Mouse (Mus musculus): ENCODE data around the gene Tnn. TPM values are rescaled to one million over a fixed set of nuclear protein-coding genes. Genes with fewer than 3 reads are reported as not detected.

Gene Tnn
- polyA plus RNA-seq, 1 experiment: 5.2 TPM

GRCm38 (mm10) chr1:160052556-160053315 lies 100.6 kb downstream of the Tnn start:
- no peaks in the 10 kb centered on the region for H3K36me3 ChIP-seq (ENCODE audit: control insufficient read depth, insufficient read depth, low read length)
- TF ChIP-seq CTCF (conservative IDR thresholded peaks at IDR 0.05; ENCODE audit: insufficient read depth, insufficient read length, low read depth, low read length): no peak
- 91% methylated on average over 2 of the region's 2 CpGs for WGBS
- peaks cover 14% of the 10 kb centered on the region for H3K4me1 ChIP-seq (ENCODE audit: control insufficient read depth, insufficient read depth, low read length)
- H3K4me3 ChIP-seq (ENCODE audit: insufficient read depth, low read depth, low read length): no peak overlapping the region
- no peak overlapping the region for H3K27ac ChIP-seq (ENCODE audit: insufficient read depth, low read depth, low read length)
- no peak for DNase-seq
- no peaks in the 10 kb centered on the region for H3K27me3 ChIP-seq (replicated peaks; ENCODE audit: control insufficient read depth, insufficient read depth, low read length)

DNA sequence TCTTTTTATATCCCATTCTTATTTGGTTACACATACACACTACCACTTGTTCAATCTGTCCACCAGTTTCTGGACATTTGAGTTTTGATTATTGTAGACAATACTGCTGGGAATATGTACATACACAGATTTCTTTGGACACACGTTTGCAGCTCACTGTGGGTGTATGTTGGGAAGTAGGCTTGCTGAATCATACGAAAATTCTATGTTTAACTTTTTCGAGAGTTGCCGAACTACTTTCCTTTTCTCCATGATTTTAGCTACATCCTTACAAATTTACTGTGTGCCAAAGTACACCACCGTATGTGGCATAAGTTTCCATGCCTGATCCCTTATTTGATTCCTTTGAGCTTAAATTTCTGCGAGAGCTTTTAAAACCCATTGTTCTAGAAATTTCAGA lies 102.5 kb downstream of the Tnn start:
- TF ChIP-seq CTCF (conservative IDR thresholded peaks at IDR 0.05; ENCODE audit: insufficient read depth, insufficient read length, low read depth, low read length) (no peak), POLR2A (IDR thresholded peaks at IDR 0.05; ENCODE audit: low read depth, low read length) (no peak)
- WGBS: 95% methylated on average over 6 of the region's 6 CpGs

DNA sequence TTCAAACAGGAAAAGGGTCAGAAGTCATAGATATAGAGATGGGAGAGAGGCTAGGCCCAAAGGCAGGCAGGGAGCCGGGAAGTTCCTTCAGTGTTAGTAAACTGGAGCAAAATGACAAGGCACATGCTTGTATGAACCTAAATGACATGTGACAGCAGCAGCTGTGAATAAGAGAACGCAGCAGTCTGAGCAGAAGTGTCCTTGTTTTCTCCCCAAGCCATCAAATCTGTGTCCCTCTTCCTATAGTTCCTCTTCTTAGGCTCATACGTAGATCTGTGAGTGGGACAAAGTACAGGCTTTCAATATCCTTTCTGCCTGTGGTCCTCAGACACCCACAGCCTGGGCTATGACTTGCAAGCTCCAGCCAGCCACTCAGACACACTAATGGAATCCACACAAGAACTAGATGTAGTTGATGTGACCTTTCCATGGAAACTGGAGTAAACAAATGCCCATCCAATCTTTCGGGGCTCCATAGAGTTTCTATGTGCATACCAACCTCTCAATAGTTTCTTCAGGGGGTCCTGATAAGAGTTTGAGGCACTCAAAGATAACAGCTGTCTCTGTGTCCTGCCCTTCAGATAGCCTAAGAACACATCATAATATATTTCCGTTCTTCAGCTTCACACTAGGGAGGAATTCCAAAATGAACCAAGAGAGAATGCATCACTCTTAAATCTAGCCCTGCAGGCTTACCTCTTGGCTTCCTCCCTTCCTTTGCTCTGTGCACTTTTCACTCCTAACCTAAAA lies 104.1 kb downstream of the Tnn start:
- peaks cover 11% of the 10 kb centered on the region for H3K4me1 ChIP-seq (ENCODE audit: control insufficient read depth, insufficient read depth, low read length)
- H3K27ac ChIP-seq (ENCODE audit: insufficient read depth, low read depth, low read length): 0 out of 2 replicates have a peak overlapping the region, but pooled peaks have one; percentile 20
- 62% methylated on average over 5 of the region's 5 CpGs for WGBS

More for the DNA sequence above, 102.5 kb downstream of the Tnn start:
- no peaks in the 10 kb centered on the region for H3K27me3 ChIP-seq (replicated peaks; ENCODE audit: control insufficient read depth, insufficient read depth, low read length)
- H3K4me1 ChIP-seq (ENCODE audit: control insufficient read depth, insufficient read depth, low read length): peaks cover 11% of the 10 kb centered on the region
- H3K4me3 ChIP-seq (ENCODE audit: insufficient read depth, low read depth, low read length): no peak overlapping the region
- no peak for DNase-seq
- no peak overlapping the region for H3K27ac ChIP-seq (ENCODE audit: insufficient read depth, low read depth, low read length)
- H3K36me3 ChIP-seq (ENCODE audit: control insufficient read depth, insufficient read depth, low read length): no peaks in the 10 kb centered on the region

GRCm38 (mm10) chr1:160047481-160047931 lies 105.9 kb downstream of the Tnn start:
- DNase-seq: no peak
- no peak for TF ChIP-seq POLR2A (IDR thresholded peaks at IDR 0.05; ENCODE audit: low read depth, low read length)
- TF ChIP-seq CTCF (conservative IDR thresholded peaks at IDR 0.05; ENCODE audit: insufficient read depth, insufficient read length, low read depth, low read length): no peak
- Histone ChIP-seq H3K27ac (ENCODE audit: insufficient read depth, low read depth, low read length) (no peak overlapping the region), H3K4me1 (ENCODE audit: control insufficient read depth, insufficient read depth, low read length) (peaks cover 9% of the 10 kb centered on the region; the same call in 1 of the 2 replicates), H3K4me3 (ENCODE audit: insufficient read depth, low read depth, low read length) (no peak overlapping the region), H3K36me3 (ENCODE audit: control insufficient read depth, insufficient read depth, low read length) (no peaks in the 10 kb centered on the region), H3K27me3 (replicated peaks; ENCODE audit: control insufficient read depth, insufficient read depth, low read length) (no peaks in the 10 kb centered on the region)
- 77% methylated on average over 7 of the region's 7 CpGs for WGBS

More for the DNA sequence above, 104.1 kb downstream of the Tnn start:
- Histone ChIP-seq H3K4me3 (ENCODE audit: insufficient read depth, low read depth, low read length) (no peak overlapping the region), H3K36me3 (ENCODE audit: control insufficient read depth, insufficient read depth, low read length) (no peaks in the 10 kb centered on the region), H3K27me3 (replicated peaks; ENCODE audit: control insufficient read depth, insufficient read depth, low read length) (no peaks in the 10 kb centered on the region)
- TF ChIP-seq CTCF (conservative IDR thresholded peaks at IDR 0.05; ENCODE audit: insufficient read depth, insufficient read length, low read depth, low read length): no peak
- TF ChIP-seq POLR2A (IDR thresholded peaks at IDR 0.05; ENCODE audit: low read depth, low read length): no peak
- no peak for DNase-seq

DNA sequence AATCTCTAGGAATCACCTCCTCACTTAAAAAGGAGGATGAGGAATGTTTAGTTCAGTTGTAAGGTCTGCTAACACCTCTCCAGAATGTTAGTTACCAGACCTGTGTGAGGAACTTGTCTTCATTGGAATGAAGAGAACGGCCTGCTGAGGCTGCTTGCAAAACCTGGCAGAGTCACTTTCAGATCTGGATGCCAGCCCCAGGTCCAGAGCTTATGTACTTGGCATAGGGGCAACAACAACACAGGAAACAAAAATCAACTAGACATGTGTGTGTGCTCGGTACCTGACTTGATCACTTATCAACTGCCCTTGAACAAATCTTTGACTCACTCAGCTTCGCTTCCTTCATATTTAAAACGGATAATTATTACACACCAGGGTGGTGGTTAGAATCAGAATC lies 106.6 kb downstream of the Tnn start:
- DNase-seq: peak; percentile 32
- no peaks in the 10 kb centered on the region for H3K36me3 ChIP-seq (ENCODE audit: control insufficient read depth, insufficient read depth, low read length)
- no peaks in the 10 kb centered on the region for H3K27me3 ChIP-seq (replicated peaks; ENCODE audit: control insufficient read depth, insufficient read depth, low read length)
- TF ChIP-seq CTCF (conservative IDR thresholded peaks at IDR 0.05; ENCODE audit: insufficient read depth, insufficient read length, low read depth, low read length): no peak
- TF ChIP-seq POLR2A (IDR thresholded peaks at IDR 0.05; ENCODE audit: low read depth, low read length): no peak
- H3K4me1 ChIP-seq (ENCODE audit: control insufficient read depth, insufficient read depth, low read length): peaks cover 9% of the 10 kb centered on the region; the same call in 1 of the 2 replicates
- no peak overlapping the region for H3K4me3 ChIP-seq (ENCODE audit: insufficient read depth, low read depth, low read length)
- WGBS: 60% methylated on average over 4 of the region's 4 CpGs
- H3K27ac ChIP-seq (ENCODE audit: insufficient read depth, low read depth, low read length): no peak overlapping the region

DNA sequence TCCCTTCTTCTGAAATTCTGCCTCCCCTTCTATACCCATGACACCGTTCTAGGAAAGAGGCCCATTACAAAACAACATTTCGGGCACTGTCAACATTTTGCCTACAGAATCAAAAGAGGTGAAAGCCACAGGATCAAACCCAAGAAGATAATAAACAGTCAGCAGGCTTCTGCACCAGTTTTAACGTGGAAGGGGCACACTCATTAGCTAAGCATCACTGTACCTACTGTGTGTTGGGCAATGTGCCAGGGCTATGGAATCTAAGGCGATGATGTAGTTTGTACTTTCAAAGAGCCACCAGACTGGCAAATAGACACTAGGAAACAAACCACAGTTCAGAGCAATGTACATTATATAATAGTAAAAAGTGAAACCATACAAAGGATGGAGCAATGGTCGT lies 107.4 kb downstream of the Tnn start:
- 73% methylated on average over 5 of the region's 5 CpGs for WGBS
- H3K4me3 ChIP-seq (ENCODE audit: insufficient read depth, low read depth, low read length): no peak overlapping the region
- H3K27ac ChIP-seq (ENCODE audit: insufficient read depth, low read depth, low read length): peak overlapping the region; percentile 18; the same call in 1 of the 2 replicates

More for the DNA sequence above, 107.4 kb downstream of the Tnn start:
- H3K27me3 ChIP-seq (replicated peaks; ENCODE audit: control insufficient read depth, insufficient read depth, low read length): no peaks in the 10 kb centered on the region
- no peak for TF ChIP-seq POLR2A (IDR thresholded peaks at IDR 0.05; ENCODE audit: low read depth, low read length)
- H3K4me1 ChIP-seq (ENCODE audit: control insufficient read depth, insufficient read depth, low read length): peaks cover 9% of the 10 kb centered on the region; the same call in 1 of the 2 replicates
- DNase-seq: no peak
- H3K36me3 ChIP-seq (ENCODE audit: control insufficient read depth, insufficient read depth, low read length): no peaks in the 10 kb centered on the region
